Mouse (Mus musculus) hindbrain, embryonic 12.5 days (tissue): ENCODE measurements around the gene Slc6a16. TPM values are rescaled to one million over a fixed set of nuclear protein-coding genes. Genes with fewer than 3 reads are reported as not detected.

Experiments
- ATAC-seq: fragments of 200-750 bp; cut with Nextera tagmentation; 2 replicates; pipeline ENCODE4 v1.8.0; 2017; ENCODE audit warnings: moderate TSS enrichment; ENCODE audit not compliant: low FRiP score
- H3K27ac ChIP-seq: fragments of 300-500 bp; sonication (generic); 2 replicates; pipeline ENCODE4 v1.5.1; 2016; ENCODE audit warnings: mild to moderate bottlenecking
- H3K27me3 ChIP-seq: fragments of 300-500 bp; sonication (generic); 2 replicates; pipeline ENCODE4 v1.6.1; 2016; ENCODE audit warnings: mild to moderate bottlenecking
- H3K36me3 ChIP-seq: fragments of 300-500 bp; sonication (generic); 2 replicates; pipeline ENCODE4 v1.6.1; 2016; ENCODE audit warnings: mild to moderate bottlenecking
- H3K4me1 ChIP-seq: fragments of 300-500 bp; sonication (generic); 2 replicates; pipeline ENCODE4 v1.6.1; 2016
- H3K4me2 ChIP-seq: fragments of 300-500 bp; sonication (generic); replicated peaks from 2 replicates; pipeline ENCODE4 v1.6.1; 2016; ENCODE audit warnings: mild to moderate bottlenecking
- H3K4me3 ChIP-seq: fragments of 300-500 bp; sonication (generic); 2 replicates; pipeline ENCODE4 v1.5.1; 2016; ENCODE audit warnings: mild to moderate bottlenecking
- H3K9ac ChIP-seq: fragments of 300-500 bp; sonication (generic); 2 replicates; pipeline ENCODE4 v1.6.1; 2016; ENCODE audit warnings: mild to moderate bottlenecking, moderate library complexity
- H3K9me3 ChIP-seq: fragments of 300-500 bp; sonication (generic); replicated peaks from 2 replicates; pipeline ENCODE4 v1.6.1; 2016; ENCODE audit warnings: mild to moderate bottlenecking
- WGBS: fragments of 180-500 bp; shearing (Covaris S2); methylation state at CpG from one replicate; pipeline ENCODE4 v1.1.7; 2016; 5-methylcytosine and 5-hydroxymethylcytosine counted together
- polyA plus RNA-seq: library from polyadenylated mRNA; unstranded; fragments of >200 nt; fragmentation: Nextera tagmentation; extraction: Ambion mirVana; gene quantifications from 2 replicates; pipeline ENCODE4 v1.2.1, GENCODE M21; 2016

Gene Slc6a16
- polyA plus RNA-seq, 1 experiment from 2014 or later, result 0.28 TPM

GRCm38 (mm10) chr7:45264348-45264747, 23.5 kb downstream of the Slc6a16 start:
- ATAC-seq, result no peak
- Histone ChIP-seq H3K27ac (no peak overlapping the region), H3K4me2 (no peak overlapping the region), H3K27me3 (peaks cover 16% of the 10 kb centered on the region; the same call in 1 of the 2 replicates), H3K36me3 (no peaks in the 10 kb centered on the region), H3K9me3 (no peaks in the 10 kb centered on the region), H3K9ac (no peak overlapping the region), H3K4me1 (0 out of 2 replicates have a peak, but pooled peaks cover 2% of the 10 kb centered on the region), H3K4me3 (no peak overlapping the region)
- 80% methylated on average over 3 of the region's 3 CpGs for WGBS

GRCm38 (mm10) chr7:45265518-45265917, 24.6 kb downstream of the Slc6a16 start:
- Histone ChIP-seq H3K4me2 (no peak overlapping the region), H3K9me3 (no peaks in the 10 kb centered on the region), H3K27ac (no peak overlapping the region), H3K4me1 (0 out of 2 replicates have a peak, but pooled peaks cover 2% of the 10 kb centered on the region), H3K36me3 (no peaks in the 10 kb centered on the region), H3K27me3 (peaks cover 19% of the 10 kb centered on the region; the same call in 1 of the 2 replicates), H3K9ac (no peak overlapping the region), H3K4me3 (no peak overlapping the region)
- 76% methylated on average over 1 of the region's 1 CpGs for WGBS
- no peak for ATAC-seq

- 69% methylated on average over 10 of the region's 10 CpGs for WGBS
- H3K4me1 ChIP-seq, result peaks cover 2% of the 10 kb centered on the region; the same call in 1 of the 2 replicates
- no peak overlapping the region for H3K27ac ChIP-seq
- H3K9me3 ChIP-seq, result no peaks in the 10 kb centered on the region
- H3K4me3 ChIP-seq, result no peak overlapping the region
- H3K9ac ChIP-seq, result no peak overlapping the region
- no peaks in the 10 kb centered on the region for H3K36me3 ChIP-seq
- no peak for ATAC-seq
- peaks cover 17% of the 10 kb centered on the region; the same call in 1 of the 2 replicates for H3K27me3 ChIP-seq
- H3K4me2 ChIP-seq, result no peak overlapping the region
These were observed 32.0 kb downstream of the Slc6a16 start for GRCm38 (mm10) chr7:45272786-45273412.

- WGBS, result 94% methylated on average over 8 of the region's 8 CpGs
- Histone ChIP-seq H3K27ac (no peak overlapping the region), H3K9me3 (no peaks in the 10 kb centered on the region)
These were observed 32.8 kb downstream of the Slc6a16 start for GRCm38 (mm10) chr7:45273672-45274071.

GRCm38 (mm10) chr7:45277136-45277760, 36.4 kb downstream of the Slc6a16 start, which contains the start of gene Slc6a21:
Slc6a21 (plus strand) TSS chr7:45277513.
- Histone ChIP-seq H3K27ac (no peak within 1 kb of the TSS), H3K9ac (no peak within 1 kb of the TSS)
- WGBS, result 7% methylated on average over 44 of the region's 44 CpGs

More at GRCm38 (mm10) chr7:45273672-45274071, 32.8 kb downstream of the Slc6a16 start:
- Histone ChIP-seq H3K4me3 (no peak overlapping the region), H3K36me3 (no peaks in the 10 kb centered on the region), H3K9ac (no peak overlapping the region), H3K4me1 (peaks cover 2% of the 10 kb centered on the region; the same call in 1 of the 2 replicates), H3K4me2 (no peak overlapping the region), H3K27me3 (peaks cover 10% of the 10 kb centered on the region; the same call in 1 of the 2 replicates)
- ATAC-seq, result no peak

GRCm38 (mm10) chr7:45286486-45286885, 45.6 kb downstream of the Slc6a16 start:
- ATAC-seq, result no peak
- H3K36me3 ChIP-seq, result no peaks in the 10 kb centered on the region
- H3K27me3 ChIP-seq, result no peaks in the 10 kb centered on the region
- H3K4me1 ChIP-seq, result no peaks in the 10 kb centered on the region
- H3K4me2 ChIP-seq, result no peak overlapping the region
- no peak overlapping the region for H3K27ac ChIP-seq
- no peak overlapping the region for H3K4me3 ChIP-seq
- 84% methylated on average over 13 of the region's 13 CpGs for WGBS
- H3K9ac ChIP-seq, result no peak overlapping the region
- H3K9me3 ChIP-seq, result no peaks in the 10 kb centered on the region

More at GRCm38 (mm10) chr7:45277136-45277760, 36.4 kb downstream of the Slc6a16 start, which contains the start of gene Slc6a21:
- Histone ChIP-seq H3K4me2 (peak within 1 kb of the TSS; percentile 50), H3K36me3 (no peaks in the 10 kb centered on the region), H3K4me1 (peaks cover 2% of the 10 kb centered on the region; the same call in 1 of the 2 replicates), H3K4me3 (peak within 1 kb of the TSS; percentile 26), H3K27me3 (peaks cover 5% of the 10 kb centered on the region; the same call in 1 of the 2 replicates), H3K9me3 (no peaks in the 10 kb centered on the region)
- no peak for ATAC-seq

GRCm38 (mm10) chr7:45296626-45297025, 55.7 kb downstream of the Slc6a16 start:
- no peak for ATAC-seq
- no peak overlapping the region for H3K4me3 ChIP-seq
- H3K27me3 ChIP-seq, result peaks cover 18% of the 10 kb centered on the region
- H3K4me2 ChIP-seq, result no peak overlapping the region
- peaks cover 6% of the 10 kb centered on the region; the same call in 1 of the 2 replicates for H3K4me1 ChIP-seq
- 91% methylated on average over 1 of the region's 1 CpGs for WGBS
- no peaks in the 10 kb centered on the region for H3K9me3 ChIP-seq
- no peak overlapping the region for H3K9ac ChIP-seq
- H3K36me3 ChIP-seq, result no peaks in the 10 kb centered on the region
- no peak overlapping the region for H3K27ac ChIP-seq

- 70% methylated on average over 3 of the region's 3 CpGs for WGBS
- no peak overlapping the region for H3K9ac ChIP-seq
- no peak overlapping the region for H3K27ac ChIP-seq
- H3K9me3 ChIP-seq, result no peaks in the 10 kb centered on the region
- no peak for ATAC-seq
- H3K4me1 ChIP-seq, result peaks cover 6% of the 10 kb centered on the region; the same call in 1 of the 2 replicates
- H3K36me3 ChIP-seq, result no peaks in the 10 kb centered on the region
- H3K27me3 ChIP-seq, result peaks cover 18% of the 10 kb centered on the region
- H3K4me3 ChIP-seq, result no peak overlapping the region
- H3K4me2 ChIP-seq, result no peak overlapping the region
These were observed 56.7 kb downstream of the Slc6a16 start for GRCm38 (mm10) chr7:45297563-45297962.

- H3K4me1 ChIP-seq, result peaks cover 6% of the 10 kb centered on the region; the same call in 1 of the 2 replicates
- peak overlapping the region; percentile 1; the same call in 1 of the 2 replicates for H3K9ac ChIP-seq
- H3K36me3 ChIP-seq, result no peaks in the 10 kb centered on the region
- H3K4me3 ChIP-seq, result no peak overlapping the region
- peak; percentile 72; the same call in 1 of the 2 replicates for ATAC-seq
- WGBS, result 13% methylated on average over 5 of the region's 5 CpGs
- no peaks in the 10 kb centered on the region for H3K9me3 ChIP-seq
- no peak overlapping the region for H3K27ac ChIP-seq
- H3K27me3 ChIP-seq, result peaks cover 12% of the 10 kb centered on the region; the same call in 1 of the 2 replicates
- H3K4me2 ChIP-seq, result no peak overlapping the region
These were observed 58.9 kb downstream of the Slc6a16 start for GRCm38 (mm10) chr7:45299752-45300151.

- Histone ChIP-seq H3K9me3 (no peaks in the 10 kb centered on the region), H3K4me2 (no peak overlapping the region), H3K4me3 (no peak overlapping the region), H3K9ac (0 out of 2 replicates have a peak overlapping the region, but pooled peaks have one; percentile 15), H3K36me3 (no peaks in the 10 kb centered on the region), H3K27ac (no peak overlapping the region), H3K27me3 (peaks cover 12% of the 10 kb centered on the region; the same call in 1 of the 2 replicates), H3K4me1 (peaks cover 12% of the 10 kb centered on the region; the same call in 1 of the 2 replicates)
- 18% methylated on average over 6 of the region's 6 CpGs for WGBS
- peak; percentile 10; the same call in 1 of the 2 replicates for ATAC-seq
These were observed 59.4 kb downstream of the Slc6a16 start for GRCm38 (mm10) chr7:45300270-45300669.

GRCm38 (mm10) chr7:45302626-45303025, 61.7 kb downstream of the Slc6a16 start:
- Histone ChIP-seq H3K9me3 (no peaks in the 10 kb centered on the region), H3K9ac (no peak overlapping the region), H3K27ac (no peak overlapping the region), H3K4me3 (no peak overlapping the region), H3K36me3 (no peaks in the 10 kb centered on the region), H3K4me1 (peaks cover 14% of the 10 kb centered on the region; the same call in 1 of the 2 replicates), H3K4me2 (no peak overlapping the region), H3K27me3 (peaks cover 12% of the 10 kb centered on the region; the same call in 1 of the 2 replicates)
- WGBS, result 80% methylated on average over 8 of the region's 8 CpGs
- no peak for ATAC-seq

GRCm38 (mm10) chr7:45304869-45305268, 64.0 kb downstream of the Slc6a16 start:
- ATAC-seq, result 0 out of 2 replicates have a peak, but pooled peaks have one; percentile 33
- Histone ChIP-seq H3K27me3 (0 out of 2 replicates have a peak, but pooled peaks cover 4% of the 10 kb centered on the region), H3K4me3 (peak overlapping the region; percentile 23), H3K4me1 (peaks cover 14% of the 10 kb centered on the region; the same call in 1 of the 2 replicates), H3K4me2 (peak overlapping the region; percentile 53), H3K9me3 (no peaks in the 10 kb centered on the region), H3K36me3 (no peaks in the 10 kb centered on the region), H3K27ac (no peak overlapping the region), H3K9ac (peak overlapping the region; percentile 46; the same call in 1 of the 2 replicates)
- 18% methylated on average over 11 of the region's 13 CpGs for WGBS
